Mouse (Mus musculus) myocyte (in vitro differentiated cells): ENCODE results near the gene Dlg4. TPM values are rescaled to one million over a fixed set of nuclear protein-coding genes. Genes with fewer than 3 reads are reported as not detected.
A peak's percentile ranks its signal among the peaks of the same experiment; 100 is the strongest.
"Not testable (repeated sequence)": the region's sequence is repeated elsewhere in the genome, so short reads cannot be mapped to it uniquely, and the experiment has no call there.

Experiments used
- H3K27me3 ChIP-seq: one replicate; pipeline ENCODE4 v1.6.1; 2011; ENCODE audit not compliant: control insufficient read depth, insufficient read depth, insufficient read length
- H3K36me3 ChIP-seq: one replicate; pipeline ENCODE4 v1.6.1; 2011; ENCODE audit not compliant: control insufficient read depth, insufficient read depth
- H3K4me2 ChIP-seq: one replicate; pipeline ENCODE4 v1.6.1; 2011; ENCODE audit warnings: low read depth, control low read depth
- H3K4me3 ChIP-seq: one replicate; pipeline ENCODE4 v1.5.1; 2011; ENCODE audit warnings: mild to moderate bottlenecking, control low read depth, moderate library complexity
- H3K79me2 ChIP-seq: one replicate; pipeline ENCODE4 v1.6.1; 2011; ENCODE audit not compliant: control insufficient read depth, insufficient read depth
- H3ac ChIP-seq: one replicate; pipeline ENCODE4 v1.6.1; 2011; ENCODE audit not compliant: control insufficient read depth, insufficient read length
- CEBPB ChIP-seq: IDR thresholded peaks from 2 replicates; pipeline ENCODE4 v1.6.1; 2011; ENCODE audit warnings: mild to moderate bottlenecking, moderate library complexity; ENCODE audit not compliant: poor library complexity, insufficient read depth, severe bottlenecking
- E2F4 ChIP-seq: IDR thresholded peaks from one replicate; pipeline ENCODE4 v1.6.1; 2011; ENCODE audit warnings: mild to moderate bottlenecking, control low read depth, moderate library complexity; ENCODE audit not compliant: insufficient read depth
- MAX ChIP-seq: IDR thresholded peaks from one replicate; pipeline ENCODE4 v1.6.1; 2011; ENCODE audit warnings: low read depth, mild to moderate bottlenecking, control low read depth
- MYOD1 ChIP-seq, 3 experiments: IDR thresholded peaks; one replicate each; pipeline ENCODE4 v1.6.1; 2011; ENCODE audit warnings: control low read depth in 2 of 3, low read depth in 2 of 3, mild to moderate bottlenecking in 2 of 3, moderate library complexity in 1 of 3; ENCODE audit not compliant: insufficient read length in 2 of 3, control insufficient read depth in 1 of 3
- MYOG ChIP-seq, 3 experiments: IDR thresholded peaks; one replicate each; pipeline ENCODE4 v1.6.1; 2011; ENCODE audit warnings: control low read depth in 2 of 3, low read depth in 2 of 3, mild to moderate bottlenecking in 2 of 3; ENCODE audit not compliant: insufficient read length in 2 of 3, control insufficient read depth in 1 of 3, insufficient read depth in 1 of 3
- POLR2A ChIP-seq: IDR thresholded peaks from one replicate; pipeline ENCODE4 v1.6.1; 2011; ENCODE audit warnings: low read depth, mild to moderate bottlenecking, control low read depth, moderate library complexity; ENCODE audit not compliant: insufficient read length
- POLR2AphosphoS2 ChIP-seq: IDR thresholded peaks from one replicate; pipeline ENCODE4 v1.6.1; 2011; ENCODE audit warnings: low read depth, control low read depth; ENCODE audit not compliant: insufficient read length
- REST ChIP-seq: IDR thresholded peaks from one replicate; pipeline ENCODE4 v1.6.1; 2011; ENCODE audit warnings: mild to moderate bottlenecking, control low read depth, moderate library complexity; ENCODE audit not compliant: insufficient read depth, insufficient read length
- SRF ChIP-seq: IDR thresholded peaks from one replicate; pipeline ENCODE4 v1.6.1; 2011; ENCODE audit warnings: low read depth; ENCODE audit not compliant: control insufficient read depth, insufficient read length
- TCF12 ChIP-seq: IDR thresholded peaks from one replicate; pipeline ENCODE4 v1.6.1; 2011; ENCODE audit warnings: mild to moderate bottlenecking, control low read depth; ENCODE audit not compliant: poor library complexity, insufficient read depth, severe bottlenecking
- TCF3 ChIP-seq: IDR thresholded peaks from one replicate; pipeline ENCODE4 v1.6.1; 2011; ENCODE audit warnings: low read depth, control low read depth; ENCODE audit not compliant: insufficient read length
- USF1 ChIP-seq: IDR thresholded peaks from one replicate; pipeline ENCODE4 v1.6.1; 2011; ENCODE audit warnings: low read depth, mild to moderate bottlenecking, control low read depth, moderate library complexity
- polyA plus RNA-seq: library from polyadenylated mRNA; unstranded; fragments of >200 nt; fragmentation: generic; extraction: Trizol; gene quantifications from one replicate; pipeline ENCODE4 v1.2.1, GENCODE M21; 2012; ENCODE audit warnings: missing spikeins

The Dlg4 gene
- polyA plus RNA-seq, 1 experiment = 26.8 TPM

DNA sequence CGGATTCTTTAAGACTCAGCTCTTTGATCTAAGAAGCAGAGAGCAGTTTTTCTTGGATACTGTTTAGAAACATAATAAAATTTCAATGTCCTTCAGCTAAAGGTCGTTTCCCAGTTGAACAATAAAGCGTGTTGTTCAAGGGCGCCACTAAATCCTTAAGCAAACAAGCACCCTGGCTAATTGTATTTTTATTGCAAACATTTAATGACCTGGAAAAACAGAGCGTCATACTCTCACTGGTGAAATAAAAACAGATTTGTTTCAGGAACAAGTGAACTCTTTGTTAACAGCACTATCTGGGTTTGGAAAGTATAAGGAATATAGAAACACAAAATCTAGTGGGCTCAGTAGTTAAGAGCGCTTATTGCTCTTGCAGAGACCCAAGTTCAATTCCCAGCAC lies 53.3 kb downstream of the Dlg4 start:
- H3ac ChIP-seq = no peak overlapping the region
- H3K4me2 ChIP-seq = no peak overlapping the region
- no peak for TF ChIP-seq MYOG (IDR thresholded peaks at IDR 0.05; ENCODE audit: control insufficient read depth in 1 of 3, insufficient read depth in 1 of 3, insufficient read length in 2 of 3, low read depth in 2 of 3)
- TF ChIP-seq CEBPB = no peak
- TF ChIP-seq MYOD1 (IDR thresholded peaks at IDR 0.05; ENCODE audit: control insufficient read depth in 1 of 3, insufficient read length in 2 of 3, low read depth in 2 of 3) = no peak
- TF ChIP-seq TCF12 = no peak
- no peak for TF ChIP-seq POLR2A
- TF ChIP-seq E2F4 = no peak
- no peak for TF ChIP-seq USF1
- no peak for TF ChIP-seq POLR2AphosphoS2
- TF ChIP-seq TCF3 = no peak
- TF ChIP-seq SRF = no peak
- no peak for TF ChIP-seq REST
- TF ChIP-seq MAX = no peak
- H3K36me3 ChIP-seq = no peaks in the 10 kb centered on the region
- no peak overlapping the region for H3K4me3 ChIP-seq
- no peaks in the 10 kb centered on the region for H3K27me3 ChIP-seq
- no peaks in the 10 kb centered on the region for H3K79me2 ChIP-seq

DNA sequence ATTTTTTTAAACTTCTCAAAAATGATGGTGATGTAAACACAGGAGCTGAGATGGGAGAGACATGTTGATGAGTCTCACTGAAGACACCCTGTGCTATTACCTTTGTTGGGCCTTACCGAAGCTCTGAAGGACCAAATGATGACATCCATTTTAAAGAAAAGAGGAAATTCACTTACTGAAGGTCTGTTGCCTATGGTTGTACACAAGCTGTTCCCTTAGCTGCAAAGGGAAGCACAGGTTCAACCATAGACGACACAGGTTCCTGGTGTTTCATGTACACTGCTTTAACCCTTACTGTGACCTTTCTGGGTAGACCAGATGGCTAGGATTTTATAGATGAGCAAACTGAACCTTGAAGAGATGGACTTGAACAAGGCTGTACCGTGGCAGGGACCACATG lies 53.9 kb downstream of the Dlg4 start:
- not testable (repeated sequence) for H3K4me2 ChIP-seq, H3ac ChIP-seq, H3K36me3 ChIP-seq, H3K4me3 ChIP-seq, H3K79me2 ChIP-seq, H3K27me3 ChIP-seq

DNA sequence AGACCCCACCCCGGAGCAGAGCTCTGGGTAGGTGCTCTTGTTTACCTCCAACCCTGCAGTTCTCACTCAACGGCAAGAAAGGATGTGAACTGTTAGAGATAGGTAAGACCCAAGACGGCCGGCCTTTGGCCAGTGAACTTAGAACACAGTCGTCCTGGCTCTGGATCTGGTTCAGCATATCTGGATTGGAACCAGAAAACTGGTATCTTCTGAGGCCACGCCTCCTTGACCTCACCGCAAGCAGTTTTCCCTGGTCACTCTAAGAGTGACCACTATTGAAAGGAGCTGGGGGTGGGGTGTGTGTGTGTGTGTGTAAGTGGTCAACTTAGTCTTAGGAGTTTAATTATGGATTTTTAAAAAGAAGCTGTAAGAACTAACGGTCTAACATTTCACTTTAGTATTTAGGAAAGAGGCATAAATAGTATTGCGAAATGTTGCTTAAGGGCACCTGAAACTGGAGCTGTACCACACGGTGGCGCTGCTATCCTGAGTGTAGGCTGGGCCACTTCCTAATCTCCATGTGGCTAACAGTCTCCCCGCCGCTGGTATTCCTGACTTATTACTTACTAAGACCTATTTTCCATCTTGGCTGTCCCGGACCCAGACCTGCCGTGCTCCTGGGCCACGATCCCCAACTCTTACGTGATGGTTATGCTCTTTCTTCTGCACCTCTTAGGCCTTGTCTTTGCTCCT lies 57.8 kb downstream of the Dlg4 start:
- no peaks in the 10 kb centered on the region for H3K27me3 ChIP-seq
- H3ac ChIP-seq = no peak overlapping the region
- no peaks in the 10 kb centered on the region for H3K36me3 ChIP-seq
- H3K4me2 ChIP-seq = peak overlapping the region; percentile 73
- H3K79me2 ChIP-seq = no peaks in the 10 kb centered on the region
- no peak for TF ChIP-seq USF1
- peak; percentile 98 for TF ChIP-seq CEBPB
- no peak overlapping the region for H3K4me3 ChIP-seq

DNA sequence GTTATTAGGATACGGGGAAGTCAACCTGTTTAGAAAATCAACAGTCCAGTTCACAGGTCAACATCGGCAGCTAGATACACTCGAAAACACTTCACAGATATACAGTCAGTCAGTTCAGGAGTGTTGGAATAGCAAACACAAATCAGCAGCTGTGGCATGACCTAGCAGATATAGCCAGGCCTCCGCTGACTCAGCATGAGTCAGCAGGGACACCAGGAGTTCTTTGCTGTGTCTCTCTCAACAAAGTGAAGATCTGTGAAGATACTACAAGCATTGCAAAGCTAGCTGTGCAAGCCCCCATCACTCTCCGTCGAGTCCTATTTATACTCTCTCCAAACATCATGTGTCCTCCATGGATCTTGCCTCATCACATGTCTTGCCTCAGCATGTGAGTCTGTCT lies 58.8 kb downstream of the Dlg4 start:
- H3K4me2 ChIP-seq = peak overlapping the region; percentile 73
- H3ac ChIP-seq = no peak overlapping the region
- peak in 1 of 3 experiments; percentile 16 for TF ChIP-seq MYOG (IDR thresholded peaks at IDR 0.05; ENCODE audit: control insufficient read depth in 1 of 3, insufficient read depth in 1 of 3, insufficient read length in 2 of 3, low read depth in 2 of 3)
- peak in 1 of 3 experiments; percentile 47 for TF ChIP-seq MYOD1 (IDR thresholded peaks at IDR 0.05; ENCODE audit: control insufficient read depth in 1 of 3, insufficient read length in 2 of 3, low read depth in 2 of 3)
- no peak for TF ChIP-seq TCF12
- H3K27me3 ChIP-seq = no peaks in the 10 kb centered on the region
- no peak overlapping the region for H3K4me3 ChIP-seq
- no peaks in the 10 kb centered on the region for H3K36me3 ChIP-seq
- no peaks in the 10 kb centered on the region for H3K79me2 ChIP-seq

DNA sequence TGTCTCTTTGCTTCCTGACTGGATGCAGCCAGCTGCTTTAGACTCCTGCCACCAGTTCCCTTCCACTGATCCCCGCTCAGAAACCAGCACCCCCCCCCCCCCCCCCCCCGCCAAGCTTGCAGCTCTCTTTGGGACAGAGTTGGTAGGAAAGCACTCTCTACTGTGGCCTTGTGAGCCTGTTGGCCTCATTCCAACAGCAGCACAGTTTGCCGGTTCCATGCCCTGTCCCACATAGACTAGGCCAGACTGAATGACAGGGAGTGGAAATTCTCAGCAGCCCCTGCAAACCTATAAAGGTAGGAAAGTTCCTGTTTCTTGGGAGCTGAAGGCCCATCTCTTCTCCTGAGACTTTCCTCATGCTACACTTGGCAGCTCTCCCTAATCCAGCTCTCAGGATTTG lies 60.7 kb downstream of the Dlg4 start:
- Histone ChIP-seq H3K79me2 (no peaks in the 10 kb centered on the region), H3K27me3 (no peaks in the 10 kb centered on the region), H3K4me3 (no peak overlapping the region), H3K4me2 (no peak overlapping the region), H3ac (no peak overlapping the region), H3K36me3 (no peaks in the 10 kb centered on the region)
- TF ChIP-seq MYOD1 (IDR thresholded peaks at IDR 0.05; ENCODE audit: control insufficient read depth in 1 of 3, insufficient read length in 2 of 3, low read depth in 2 of 3) (no peak), E2F4 (no peak)

DNA sequence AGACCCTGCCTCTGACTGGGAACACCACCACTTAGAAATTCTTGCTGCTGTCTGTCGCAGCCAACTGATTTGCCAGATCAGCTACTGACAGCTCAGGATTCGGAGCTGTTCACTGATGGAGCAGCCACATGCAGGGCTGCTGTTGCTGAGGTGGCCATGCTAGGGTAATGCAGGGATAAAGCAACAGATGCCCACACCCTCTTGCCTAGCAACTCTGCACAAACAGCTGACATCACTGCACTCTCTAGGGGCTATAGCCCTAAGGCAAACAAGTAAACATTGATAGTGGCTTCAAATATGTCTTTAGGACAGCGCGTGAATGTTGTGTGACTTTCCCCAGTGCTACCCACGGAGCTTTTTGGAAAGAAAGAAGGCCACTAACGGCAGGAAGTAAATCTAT lies 62.4 kb downstream of the Dlg4 start:
- TF ChIP-seq USF1 (no peak), E2F4 (no peak), SRF (no peak), REST (no peak), POLR2A (no peak), MYOG (IDR thresholded peaks at IDR 0.05; ENCODE audit: control insufficient read depth in 1 of 3, insufficient read depth in 1 of 3, insufficient read length in 2 of 3, low read depth in 2 of 3) (no peak), MYOD1 (IDR thresholded peaks at IDR 0.05; ENCODE audit: control insufficient read depth in 1 of 3, insufficient read length in 2 of 3, low read depth in 2 of 3) (no peak)
- H3ac ChIP-seq = no peak overlapping the region
- no peak overlapping the region for H3K4me3 ChIP-seq
- no peak overlapping the region for H3K4me2 ChIP-seq
- no peaks in the 10 kb centered on the region for H3K79me2 ChIP-seq
- no peaks in the 10 kb centered on the region for H3K27me3 ChIP-seq
- no peaks in the 10 kb centered on the region for H3K36me3 ChIP-seq
